Mouse (Mus musculus) heart, postnatal 0 days (tissue): ENCODE data around the gene Duox1. TPM values are rescaled to one million over a fixed set of nuclear protein-coding genes. Genes with fewer than 3 reads are reported as not detected.

Experiments used
- ATAC-seq: fragments of 200-750 bp; cut with Nextera tagmentation; 2 replicates; pipeline ENCODE4 v1.8.0; 2017; ENCODE audit warnings: low read depth, moderate number of reproducible peaks, moderate library complexity; ENCODE audit not compliant: insufficient read depth
- DNase-seq: peaks from one replicate; pipeline ENCODE4 v3.0.0-alpha.2; 2016; ENCODE audit warnings: low spot score
- H3K27ac ChIP-seq: fragments of 300-500 bp; sonication (generic); 2 replicates; pipeline ENCODE4 v1.5.1; 2014; ENCODE audit warnings: low read depth, mild to moderate bottlenecking
- H3K27me3 ChIP-seq: fragments of 300-500 bp; sonication (generic); 2 replicates; pipeline ENCODE4 v1.6.1; 2014; ENCODE audit warnings: low read length, mixed read lengths; ENCODE audit not compliant: control insufficient read depth, insufficient read depth
- H3K36me3 ChIP-seq: fragments of 300-500 bp; sonication (generic); replicated peaks from 2 replicates; pipeline ENCODE4 v1.6.1; 2014; ENCODE audit warnings: low read length, mixed read lengths; ENCODE audit not compliant: control insufficient read depth, insufficient read depth
- H3K4me1 ChIP-seq: fragments of 300-500 bp; sonication (generic); 2 replicates; pipeline ENCODE4 v1.6.1; 2014; ENCODE audit warnings: antibody characterized with exemption; ENCODE audit not compliant: control insufficient read depth, insufficient read depth
- H3K4me2 ChIP-seq: fragments of 300-500 bp; sonication (generic); 2 replicates; pipeline ENCODE4 v1.6.1; 2014; ENCODE audit warnings: low read depth, mild to moderate bottlenecking, low read length, moderate library complexity
- H3K4me3 ChIP-seq: fragments of 300-500 bp; sonication (generic); 2 replicates; pipeline ENCODE4 v1.5.1; 2014; ENCODE audit warnings: low read depth, low read length
- H3K9ac ChIP-seq: fragments of 300-500 bp; sonication (generic); replicated peaks from 2 replicates; pipeline ENCODE4 v1.6.1; 2014; ENCODE audit warnings: low read depth, low read length, mixed read lengths
- H3K9me3 ChIP-seq: fragments of 300-500 bp; sonication (generic); replicated peaks from 2 replicates; pipeline ENCODE4 v1.6.1; 2016; ENCODE audit warnings: low read length; ENCODE audit not compliant: control insufficient read depth
- CTCF ChIP-seq: IDR thresholded peaks from 2 replicates; pipeline ENCODE4 v1.5.1; 2016; ENCODE audit warnings: antibody characterized with exemption, control low read depth, low read depth
- EP300 ChIP-seq: IDR thresholded peaks from 2 replicates; pipeline ENCODE4 v1.6.1; 2016; ENCODE audit warnings: antibody characterized with exemption, low read depth
- WGBS: fragments of 180-500 bp; shearing (Covaris S2); extraction: QIAGEN DNeasy Blood & Tissue Kit; methylation state at CpG from one replicate; pipeline ENCODE4 v1.1.7; 2014; 5-methylcytosine and 5-hydroxymethylcytosine counted together
- polyA plus RNA-seq: library from polyadenylated mRNA; unstranded; fragments of >200 nt; fragmentation: Nextera tagmentation; extraction: Ambion mirVana; gene quantifications from 2 replicates; pipeline ENCODE4 v1.2.1, GENCODE M21; 2015
- total RNA-seq: library from RNA; depleted of rRNA; stranded (reverse); fragments of >200 nt; gene quantifications from 2 replicates; pipeline ENCODE4 v1.2.3, GENCODE M21; 2014; ENCODE audit warnings: low replicate concordance

Duox1 gene
- total and polyA plus RNA-seq, 2 experiments from 2014 or later: not detected

GRCm38 (mm10) chr2:122348531-122349131 is 33.2 kb downstream of the Duox1 start:
- peak; percentile 88 for ATAC-seq
- H3K4me1 ChIP-seq: peaks cover 8% of the 10 kb centered on the region
- H3K27me3 ChIP-seq: peaks cover 4% of the 10 kb centered on the region; the same call in 1 of the 2 replicates
- peak overlapping the region; percentile 94 for H3K27ac ChIP-seq
- peak overlapping the region; percentile 89 for H3K4me2 ChIP-seq
- no peaks in the 10 kb centered on the region for H3K9me3 ChIP-seq
- peak overlapping the region; percentile 60 for H3K9ac ChIP-seq
- peak; percentile 79 for DNase-seq
- WGBS: under 1% methylated on average over 46 of the region's 63 CpGs
- TF ChIP-seq EP300 (0 out of 2 replicates have a peak, but pooled peaks have one; percentile 41), CTCF (peak; percentile 72)
- peak overlapping the region; percentile 67 for H3K4me3 ChIP-seq
- H3K36me3 ChIP-seq: 0 out of 2 replicates have a peak, but pooled peaks cover 5% of the 10 kb centered on the region

DNA sequence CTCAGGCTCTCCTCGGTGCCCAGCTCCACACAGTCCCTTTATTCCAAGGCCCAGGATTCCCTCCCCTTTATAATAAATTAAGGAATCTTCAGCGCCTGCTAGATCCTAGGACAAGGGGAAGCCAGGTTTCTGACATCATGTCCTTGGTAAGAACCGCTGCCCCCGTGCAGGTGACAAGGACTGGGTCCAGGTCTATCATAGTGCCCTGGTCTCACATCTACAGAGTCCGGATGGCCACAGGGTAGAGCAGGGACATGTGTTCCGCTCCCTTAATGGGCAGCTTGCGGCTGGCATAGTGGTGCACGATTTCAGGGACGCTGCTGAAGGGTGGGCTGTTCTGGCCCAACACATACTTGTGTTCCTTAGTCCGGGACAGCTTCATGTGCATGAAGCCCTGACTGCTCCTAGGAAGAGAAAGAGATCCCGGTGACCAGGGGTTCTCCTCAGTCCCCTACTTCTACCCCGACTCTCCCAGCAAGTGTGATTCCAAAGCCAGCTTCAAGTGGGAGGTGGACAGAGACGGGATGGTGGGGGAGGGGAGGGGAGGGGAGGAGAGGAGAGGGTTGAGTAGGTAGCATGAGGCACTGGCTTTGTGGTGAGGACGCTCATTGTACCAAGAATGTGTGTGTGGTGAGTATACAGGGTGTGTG is 33.8 kb downstream of the Duox1 start:
- Histone ChIP-seq H3K4me3 (peak overlapping the region; percentile 67), H3K27me3 (peaks cover 4% of the 10 kb centered on the region; the same call in 1 of the 2 replicates), H3K4me1 (peaks cover 10% of the 10 kb centered on the region), H3K27ac (peak overlapping the region; percentile 94), H3K4me2 (peak overlapping the region; percentile 89), H3K36me3 (0 out of 2 replicates have a peak, but pooled peaks cover 5% of the 10 kb centered on the region), H3K9ac (peak overlapping the region; percentile 60), H3K9me3 (no peaks in the 10 kb centered on the region)
- ATAC-seq: peak; percentile 52
- TF ChIP-seq EP300: no peak
- no peak for TF ChIP-seq CTCF
- WGBS: 13% methylated on average over 14 of the region's 14 CpGs
- DNase-seq: no peak

GRCm38 (mm10) chr2:122351156-122351930 is 35.9 kb downstream of the Duox1 start:
- Histone ChIP-seq H3K9me3 (no peaks in the 10 kb centered on the region), H3K36me3 (peaks cover 10% of the 10 kb centered on the region; the same call in 1 of the 2 replicates), H3K4me2 (no peak overlapping the region), H3K9ac (0 out of 2 replicates have a peak overlapping the region, but pooled peaks have one; percentile 20), H3K4me3 (no peak overlapping the region), H3K27me3 (peaks cover 4% of the 10 kb centered on the region; the same call in 1 of the 2 replicates), H3K4me1 (peaks cover 16% of the 10 kb centered on the region), H3K27ac (0 out of 2 replicates have a peak overlapping the region, but pooled peaks have one; percentile 25)
- DNase-seq (no peak), ATAC-seq (no peak)
- WGBS: 57% methylated on average over 5 of the region's 5 CpGs
- TF ChIP-seq CTCF (no peak), EP300 (no peak)

- Histone ChIP-seq H3K27ac (0 out of 2 replicates have a peak overlapping the region, but pooled peaks have one; percentile 25), H3K27me3 (peaks cover 4% of the 10 kb centered on the region; the same call in 1 of the 2 replicates), H3K9ac (0 out of 2 replicates have a peak overlapping the region, but pooled peaks have one; percentile 20), H3K9me3 (no peaks in the 10 kb centered on the region), H3K4me2 (no peak overlapping the region), H3K4me3 (no peak overlapping the region), H3K36me3 (peaks cover 16% of the 10 kb centered on the region), H3K4me1 (peaks cover 16% of the 10 kb centered on the region)
- no peak for TF ChIP-seq EP300
- no peak for TF ChIP-seq CTCF
- WGBS: 43% methylated on average over 4 of the region's 4 CpGs
- DNase-seq: no peak
- no peak for ATAC-seq
Observed at GRCm38 (mm10) chr2:122351931-122352329, 36.5 kb downstream of the Duox1 start.

GRCm38 (mm10) chr2:122352992-122353391 is 37.5 kb downstream of the Duox1 start:
- no peak for DNase-seq
- Histone ChIP-seq H3K27ac (no peak overlapping the region), H3K4me3 (no peak overlapping the region), H3K9ac (no peak overlapping the region), H3K4me2 (no peak overlapping the region), H3K9me3 (no peaks in the 10 kb centered on the region), H3K36me3 (peaks cover 19% of the 10 kb centered on the region), H3K4me1 (peaks cover 16% of the 10 kb centered on the region), H3K27me3 (no peaks in the 10 kb centered on the region)
- TF ChIP-seq CTCF (no peak), EP300 (no peak)
- WGBS: 73% methylated on average over 6 of the region's 6 CpGs
- ATAC-seq: no peak
